Mouse (Mus musculus) heart, adult 8-10 months (tissue): ENCODE data around the gene Tbc1d10c. TPM values are rescaled to one million over a fixed set of nuclear protein-coding genes. Genes with fewer than 3 reads are reported as not detected.
A peak's percentile ranks its signal among the peaks of the same experiment; 100 is the strongest.

Source experiments
- DNase-seq: peaks from one replicate; pipeline ENCODE4 v3.0.0; 2022; ENCODE audit warnings: low spot score
- total RNA-seq, 4 experiments: library from RNA; stranded (reverse); gene quantifications; 2 replicates each; pipeline ENCODE4 v1.2.4; 2022

The Tbc1d10c gene
- total RNA-seq, result 10 to 100 TPM in 2 of 4 experiments, 1 to 10 TPM in 2; 8.6 to 19.6 (median 12.4) TPM

- DNase-seq, result no peak
Measured at GRCm38 (mm10) chr19:4190831-4191334, at the start of gene Tbc1d10c. Tbc1d10c (minus strand) TSS chr19:4191284.

- no peak for DNase-seq
Measured at GRCm38 (mm10) chr19:4240247-4240668, 49.2 kb upstream of the Tbc1d10c start.

- DNase-seq, result no peak
Measured at GRCm38 (mm10) chr19:4234548-4234947, 43.5 kb upstream of the Tbc1d10c start.

GRCm38 (mm10) chr19:4232651-4233050, 41.6 kb upstream of the Tbc1d10c start:
- DNase-seq, result no peak

GRCm38 (mm10) chr19:4232186-4232572, 41.1 kb upstream of the Tbc1d10c start:
- no peak for DNase-seq

GRCm38 (mm10) chr19:4231253-4232185, 40.4 kb upstream of the Tbc1d10c start, which contains the start of gene Pold4:
Pold4 (plus strand) TSS chr19:4231899.
- DNase-seq, result peak; percentile 98

GRCm38 (mm10) chr19:4230415-4230814, 39.3 kb upstream of the Tbc1d10c start:
- no peak for DNase-seq

- DNase-seq, result no peak
Measured at GRCm38 (mm10) chr19:4229451-4230076, 38.5 kb upstream of the Tbc1d10c start.

- DNase-seq, result no peak
Measured at GRCm38 (mm10) chr19:4228891-4229290, 37.8 kb upstream of the Tbc1d10c start.

GRCm38 (mm10) chr19:4227894-4228678, 37.0 kb upstream of the Tbc1d10c start:
- peak; percentile 86 for DNase-seq

- DNase-seq, result no peak
Measured at GRCm38 (mm10) chr19:4227446-4227845, 36.4 kb upstream of the Tbc1d10c start.

GRCm38 (mm10) chr19:4226779-4227178, 35.7 kb upstream of the Tbc1d10c start:
- DNase-seq, result no peak

- no peak for DNase-seq
Measured at GRCm38 (mm10) chr19:4222165-4222564, 31.1 kb upstream of the Tbc1d10c start.

GRCm38 (mm10) chr19:4220957-4221743, 30.1 kb upstream of the Tbc1d10c start:
- DNase-seq, result no peak

- DNase-seq, result no peak
Measured at GRCm38 (mm10) chr19:4220416-4220815, 29.3 kb upstream of the Tbc1d10c start.

GRCm38 (mm10) chr19:4219943-4220342, 28.9 kb upstream of the Tbc1d10c start:
- no peak for DNase-seq

GRCm38 (mm10) chr19:4218784-4219183, 27.7 kb upstream of the Tbc1d10c start:
- no peak for DNase-seq

GRCm38 (mm10) chr19:4218293-4218692, 27.2 kb upstream of the Tbc1d10c start:
- DNase-seq, result no peak

- DNase-seq, result no peak
Measured at GRCm38 (mm10) chr19:4217855-4218254, 26.8 kb upstream of the Tbc1d10c start.

GRCm38 (mm10) chr19:4217140-4217539, 26.1 kb upstream of the Tbc1d10c start:
- no peak for DNase-seq
